Mouse (Mus musculus): Measurements from ENCODE around the gene Anp32a. TPM values are rescaled to one million over a fixed set of nuclear protein-coding genes. Genes with fewer than 3 reads are reported as not detected.

Anp32a gene
- total and polyA plus RNA-seq, 3 experiments: 182 to 516 (median 362) TPM

GRCm38 (mm10) chr9:62338636-62339191, 2.4 kb upstream of the Anp32a start:
- Histone ChIP-seq H3K27ac (ENCODE audit: control insufficient read depth, low read depth, low read length) (no peak overlapping the region), H3K4me1 (ENCODE audit: control insufficient read depth in 1 of 2, insufficient read depth in 2 of 2, low read length in 2 of 2) (peaks cover 2% of the 10 kb centered on the region in 2 experiments; a peak in 2 of 4 replicates), H3K9ac (ENCODE audit: control insufficient read depth, low read depth, low read length, poor library complexity, severe bottlenecking) (no peak overlapping the region), H3K9me3 (replicated peaks; ENCODE audit: insufficient read depth, low read length) (no peaks in the 10 kb centered on the region), H3K27me3 (ENCODE audit: control insufficient read depth in 1 of 2, insufficient read depth in 2 of 2, low read length in 2 of 2) (no peaks in the 10 kb centered on the region), H3K79me2 (ENCODE audit: control insufficient read depth, insufficient read depth, low read length, poor library complexity) (peaks cover 32% of the 10 kb centered on the region), H3K4me3 (ENCODE audit: control insufficient read depth in 1 of 2, insufficient read depth in 1 of 2, low read depth in 2 of 2, low read length in 2 of 2) (no peak overlapping the region), H3K36me3 (ENCODE audit: control insufficient read depth in 1 of 2, insufficient read depth in 2 of 2, low read length in 2 of 2) (peaks cover 0 to 5% of the 10 kb centered on the region in 2 experiments; a peak in 2 of 4 replicates)
- DNase-seq (ENCODE audit: low read depth, low spot score): no peak
- TF ChIP-seq RAD21 (IDR thresholded peaks at IDR 0.05; ENCODE audit: low read depth, low read length) (no peak), USF1 (IDR thresholded peaks at IDR 0.05; ENCODE audit: low read depth, low read length) (no peak), TAL1 (IDR thresholded peaks at IDR 0.05; ENCODE audit: low read length) (peak; percentile 37), BHLHE40 (IDR thresholded peaks at IDR 0.05; ENCODE audit: borderline replicate concordance, low read depth, low read length) (no peak), POLR2AphosphoS2 (IDR thresholded peaks at IDR 0.05; ENCODE audit: low read length) (no peak), GABPA (IDR thresholded peaks at IDR 0.05; ENCODE audit: low read depth, low read length) (no peak), ELF1 (IDR thresholded peaks at IDR 0.05; ENCODE audit: low read depth, low read length) (no peak)

DNA sequence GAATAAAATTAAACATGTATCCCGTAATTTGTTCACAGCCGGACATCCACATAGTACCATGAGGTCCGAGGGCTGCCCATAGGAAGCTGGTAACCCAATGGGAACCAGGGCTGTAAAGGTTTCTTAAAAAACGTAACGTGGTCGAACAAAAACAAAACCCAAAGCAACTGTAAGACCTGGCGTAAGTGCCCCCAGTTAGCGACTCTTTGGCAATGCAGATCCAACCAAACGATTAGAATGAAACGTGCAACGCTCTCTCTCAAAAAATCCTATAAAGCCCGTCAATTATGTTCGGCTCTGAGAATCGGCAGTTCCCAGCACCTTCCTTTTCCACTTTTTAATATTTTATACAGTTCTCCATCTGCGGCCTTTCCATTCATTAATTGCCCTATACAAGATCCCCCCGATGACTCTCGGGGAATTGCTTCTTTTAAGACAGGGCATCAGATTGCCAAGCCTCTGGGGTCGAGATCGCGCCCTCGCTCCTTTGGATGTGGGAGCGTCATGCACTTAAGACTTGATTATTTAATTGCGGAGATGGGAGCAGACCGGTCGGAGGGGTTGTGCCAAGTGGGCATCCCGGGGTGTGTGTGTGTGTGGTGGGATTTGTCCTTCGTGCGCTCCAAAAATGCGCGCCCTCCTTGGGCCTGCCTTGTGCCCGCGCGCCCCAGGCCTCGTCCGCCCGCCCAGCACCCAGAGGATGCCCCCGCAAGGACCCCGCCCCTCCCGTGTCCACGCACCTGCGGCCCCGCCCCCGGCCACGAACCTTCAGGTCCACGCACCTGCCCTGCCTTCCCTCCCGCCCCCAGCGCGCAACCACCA, 581 bp upstream of the Anp32a start:
- H3K4me3 ChIP-seq (ENCODE audit: control insufficient read depth in 1 of 2, insufficient read depth in 1 of 2, low read depth in 2 of 2, low read length in 2 of 2): peak overlapping the region; percentile 65 to 95
- H3K27me3 ChIP-seq (ENCODE audit: control insufficient read depth in 1 of 2, insufficient read depth in 2 of 2, low read length in 2 of 2): no peaks in the 10 kb centered on the region
- peak; percentile 79 for DNase-seq (ENCODE audit: low read depth, low spot score)
- H3K9ac ChIP-seq (ENCODE audit: control insufficient read depth, low read depth, low read length, poor library complexity, severe bottlenecking): peak overlapping the region; percentile 84
- peaks cover 50% of the 10 kb centered on the region for H3K79me2 ChIP-seq (ENCODE audit: control insufficient read depth, insufficient read depth, low read length, poor library complexity)
- no peaks in the 10 kb centered on the region for H3K9me3 ChIP-seq (replicated peaks; ENCODE audit: insufficient read depth, low read length)
- H3K27ac ChIP-seq (ENCODE audit: control insufficient read depth, low read depth, low read length): peak overlapping the region; percentile 56
- H3K4me1 ChIP-seq (ENCODE audit: control insufficient read depth in 1 of 2, insufficient read depth in 2 of 2, low read length in 2 of 2): peaks cover 2 to 9% of the 10 kb centered on the region in 2 experiments; a peak in 3 of 4 replicates
- peaks cover 0 to 13% of the 10 kb centered on the region in 2 experiments; a peak in 2 of 4 replicates for H3K36me3 ChIP-seq (ENCODE audit: control insufficient read depth in 1 of 2, insufficient read depth in 2 of 2, low read length in 2 of 2)
- no peak for TF ChIP-seq ZC3H11A (IDR thresholded peaks at IDR 0.05; ENCODE audit: low read depth, low read length)
- TF ChIP-seq USF2 (IDR thresholded peaks at IDR 0.05; ENCODE audit: borderline replicate concordance in 1 of 2, insufficient read depth in 1 of 2, low read depth in 1 of 2, low read length in 2 of 2): no peak
- peak; percentile 78; the same call in 1 of the 2 replicates for TF ChIP-seq UBTF (IDR thresholded peaks at IDR 0.05; ENCODE audit: borderline replicate concordance, insufficient read depth, low read depth, low read length)
- TF ChIP-seq NELFE (IDR thresholded peaks at IDR 0.05; ENCODE audit: low read depth, low read length): no peak
- no peak for TF ChIP-seq MAX (IDR thresholded peaks at IDR 0.05; ENCODE audit: low read length)
- TF ChIP-seq JUND (IDR thresholded peaks at IDR 0.05; ENCODE audit: low read depth, low read length): no peak
- TF ChIP-seq CTCF (IDR thresholded peaks at IDR 0.05 in 2 of 3, conservative IDR thresholded peaks at IDR 0.05 in 1 of 3; ENCODE audit: control insufficient read depth in 1 of 3, insufficient read depth in 1 of 3, low read depth in 2 of 3, low read length in 3 of 3, poor library complexity in 1 of 3, severe bottlenecking in 1 of 3): no peak
- peak; percentile 69 for TF ChIP-seq MXI1 (IDR thresholded peaks at IDR 0.05; ENCODE audit: low read depth, low read length)
- TF ChIP-seq MAFK (IDR thresholded peaks at IDR 0.05; ENCODE audit: borderline replicate concordance, low read depth, low read length): no peak
- no peak for TF ChIP-seq MAZ (IDR thresholded peaks at IDR 0.05; ENCODE audit: low read depth, low read length)
- no peak for TF ChIP-seq ZNF384 (IDR thresholded peaks at IDR 0.05; ENCODE audit: low read depth, low read length)
- no peak; a peak in 1 of 4 replicates for TF ChIP-seq POLR2A (IDR thresholded peaks at IDR 0.05; ENCODE audit: control insufficient read depth in 1 of 2, insufficient read depth in 1 of 2, low read depth in 1 of 2, low read length in 2 of 2, poor library complexity in 1 of 2)
- peak; percentile 85 for TF ChIP-seq MYC (IDR thresholded peaks at IDR 0.05; ENCODE audit: low read depth, low read length)
- TF ChIP-seq POLR2AphosphoS2 (IDR thresholded peaks at IDR 0.05; ENCODE audit: low read length): no peak
- TF ChIP-seq MYB (IDR thresholded peaks at IDR 0.05; ENCODE audit: low read depth, low read length): no peak
- TF ChIP-seq NRF1 (IDR thresholded peaks at IDR 0.05; ENCODE audit: insufficient read depth, low read depth, low read length, poor library complexity, severe bottlenecking): no peak
- no peak for TF ChIP-seq E2F4 (IDR thresholded peaks at IDR 0.05; ENCODE audit: borderline replicate concordance, low read depth, low read length)
- TF ChIP-seq SIN3A (IDR thresholded peaks at IDR 0.05; ENCODE audit: low read length): peak; percentile 47; the same call in 1 of the 2 replicates
- no peak for TF ChIP-seq HCFC1 (IDR thresholded peaks at IDR 0.05; ENCODE audit: low read depth, low read length)
- peak; percentile 36; the same call in 1 of the 2 replicates for TF ChIP-seq TBP (IDR thresholded peaks at IDR 0.05; ENCODE audit: low read depth, low read length)
- peak; percentile 8; the same call in 1 of the 2 replicates for TF ChIP-seq GATA1 (IDR thresholded peaks at IDR 0.05; ENCODE audit: low read depth, low read length)
- no peak for TF ChIP-seq KAT2A (conservative IDR thresholded peaks at IDR 0.05; ENCODE audit: low read depth, low read length)
- no peak for TF ChIP-seq TCF12 (IDR thresholded peaks at IDR 0.05; ENCODE audit: low read depth, low read length)

Measured in MEL (cell line).